Mouse (Mus musculus): ENCODE measurements around the gene Pcgf1.

Pcgf1 gene

GRCm38 (mm10) chr6:83066441-83066840 lies 11.2 kb upstream of the Pcgf1 start:
- no peak for DNase-seq (ENCODE audit: low spot score)

- DNase-seq (ENCODE audit: low spot score) = no peak
Observed at GRCm38 (mm10) chr6:83068221-83068620, 9.4 kb upstream of the Pcgf1 start.

- no peak for DNase-seq (ENCODE audit: low spot score)
Observed at GRCm38 (mm10) chr6:83068706-83069487, 8.8 kb upstream of the Pcgf1 start.

GRCm38 (mm10) chr6:83069488-83070246 lies 8.0 kb upstream of the Pcgf1 start:
- DNase-seq (ENCODE audit: low spot score) = no peak

GRCm38 (mm10) chr6:83070247-83070310 lies 7.6 kb upstream of the Pcgf1 start, which contains the start of gene Tlx2:
Tlx2 (minus strand) TSS chr6:83070293.
- DNase-seq (ENCODE audit: low spot score) = no peak

- DNase-seq (ENCODE audit: low spot score) = no peak
Observed at GRCm38 (mm10) chr6:83070311-83071219, 7.1 kb upstream of the Pcgf1 start.

DNA sequence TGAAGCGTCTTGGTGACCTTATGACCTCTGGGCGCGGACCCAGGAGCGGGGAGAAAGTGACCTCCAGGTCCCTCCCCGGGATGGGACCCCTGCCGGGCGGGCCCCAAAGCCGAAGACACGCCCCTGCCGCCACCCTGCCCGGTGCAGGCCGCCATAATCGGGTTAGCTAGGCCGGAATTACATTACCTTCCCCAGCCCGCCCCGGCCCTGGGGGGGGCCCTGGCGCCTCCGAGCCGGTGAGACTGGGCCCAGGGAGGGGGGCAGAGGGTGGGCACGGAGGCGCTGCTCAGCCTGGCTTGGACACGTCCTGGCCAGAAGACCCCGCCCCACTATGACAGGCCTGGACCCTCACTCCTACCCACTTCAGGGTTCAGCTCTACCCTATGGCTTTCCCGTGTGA lies 6.4 kb upstream of the Pcgf1 start:
- DNase-seq (ENCODE audit: low spot score) = no peak

DNA sequence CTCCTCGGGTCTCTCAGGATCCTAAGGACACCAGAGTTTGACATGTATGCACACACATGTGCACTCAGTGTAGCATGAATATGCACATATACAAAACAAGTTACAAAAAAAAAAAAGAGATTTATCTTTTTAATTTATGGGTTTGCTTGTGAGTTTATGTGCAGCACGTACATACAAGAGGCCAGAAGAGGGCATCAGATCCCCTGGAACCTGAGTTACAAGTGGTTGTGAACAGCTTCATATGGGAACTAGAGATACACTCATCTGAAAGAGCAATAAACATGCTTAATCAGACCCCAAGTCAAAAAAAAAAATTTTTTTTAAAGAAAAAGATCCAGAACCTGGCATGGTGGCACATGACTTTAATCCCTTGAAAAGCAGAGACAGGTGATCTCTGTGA lies 2.7 kb upstream of the Pcgf1 start:
- no peak for DNase-seq (ENCODE audit: low spot score)

DNA sequence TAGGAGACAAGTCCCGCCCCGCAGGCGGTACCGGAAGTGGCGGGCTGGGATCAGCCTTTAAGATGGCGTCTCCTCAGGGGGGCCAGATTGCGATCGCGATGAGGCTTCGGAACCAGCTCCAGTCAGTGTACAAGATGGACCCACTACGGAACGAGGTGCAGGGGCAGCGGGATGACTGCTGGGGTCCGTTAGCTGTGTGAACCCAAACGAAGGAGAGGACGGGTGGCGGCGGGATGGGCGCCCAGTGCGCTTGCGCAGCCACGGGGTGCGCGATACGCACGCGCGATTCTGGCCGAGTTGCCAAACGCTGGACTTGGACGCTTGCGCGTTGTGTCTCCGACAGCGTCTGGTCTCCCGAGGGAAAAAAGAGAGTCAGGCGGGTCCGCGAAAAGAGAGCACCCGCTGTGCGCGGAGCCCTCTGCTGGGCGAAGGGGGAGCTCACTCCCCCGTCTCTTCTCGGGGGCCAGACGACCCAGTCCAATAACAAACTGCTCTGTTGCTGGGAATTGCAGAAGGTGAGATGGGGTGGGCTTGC lies 722 bp downstream of the Pcgf1 start:
- DNase-seq (ENCODE audit: low spot score) = peak; percentile 98

GRCm38 (mm10) chr6:83080210-83080609 lies 2.5 kb downstream of the Pcgf1 start:
- no peak for DNase-seq (ENCODE audit: low spot score)

DNA sequence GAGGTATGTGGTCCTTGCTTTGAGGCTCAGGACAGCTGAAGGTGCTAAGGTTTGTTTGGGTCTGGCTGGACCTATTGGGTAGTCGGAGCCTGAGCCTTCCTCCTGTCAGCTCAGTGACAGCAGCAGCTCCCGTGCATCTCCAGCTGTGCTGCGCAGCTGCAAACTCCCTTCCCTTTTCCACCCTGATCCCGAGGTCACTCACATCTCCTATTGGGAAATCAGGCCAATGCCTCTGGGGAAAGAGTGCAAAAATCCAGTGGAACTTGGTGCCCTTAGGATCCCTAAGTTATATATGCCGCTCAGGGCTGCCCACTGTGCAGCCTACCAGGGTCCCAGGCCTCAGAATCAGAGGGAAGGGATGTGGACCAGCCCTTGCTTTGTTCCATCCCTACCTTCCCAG lies 5.8 kb downstream of the Pcgf1 start:
- DNase-seq (ENCODE audit: low spot score) = no peak

DNA sequence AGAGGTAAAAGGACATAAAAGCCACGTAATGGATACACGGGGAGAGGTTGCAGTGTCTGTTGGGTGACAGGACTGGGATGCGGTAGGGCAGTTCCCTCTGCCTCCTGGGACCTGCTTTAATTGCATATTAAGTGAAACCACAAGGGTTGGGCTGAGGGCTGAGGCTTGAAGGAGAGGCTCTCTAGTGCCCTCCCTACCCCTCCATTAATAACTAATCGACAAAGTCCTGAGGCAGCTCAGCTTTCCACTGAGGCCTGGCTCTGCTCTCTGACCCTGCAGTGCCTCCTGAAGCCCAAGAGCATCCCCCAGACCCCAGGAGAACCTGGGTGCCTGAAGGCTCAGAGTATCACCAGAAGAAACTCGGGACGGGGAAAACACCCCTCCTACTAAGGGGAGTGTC lies 6.8 kb downstream of the Pcgf1 start:
- no peak for DNase-seq (ENCODE audit: low spot score)

DNA sequence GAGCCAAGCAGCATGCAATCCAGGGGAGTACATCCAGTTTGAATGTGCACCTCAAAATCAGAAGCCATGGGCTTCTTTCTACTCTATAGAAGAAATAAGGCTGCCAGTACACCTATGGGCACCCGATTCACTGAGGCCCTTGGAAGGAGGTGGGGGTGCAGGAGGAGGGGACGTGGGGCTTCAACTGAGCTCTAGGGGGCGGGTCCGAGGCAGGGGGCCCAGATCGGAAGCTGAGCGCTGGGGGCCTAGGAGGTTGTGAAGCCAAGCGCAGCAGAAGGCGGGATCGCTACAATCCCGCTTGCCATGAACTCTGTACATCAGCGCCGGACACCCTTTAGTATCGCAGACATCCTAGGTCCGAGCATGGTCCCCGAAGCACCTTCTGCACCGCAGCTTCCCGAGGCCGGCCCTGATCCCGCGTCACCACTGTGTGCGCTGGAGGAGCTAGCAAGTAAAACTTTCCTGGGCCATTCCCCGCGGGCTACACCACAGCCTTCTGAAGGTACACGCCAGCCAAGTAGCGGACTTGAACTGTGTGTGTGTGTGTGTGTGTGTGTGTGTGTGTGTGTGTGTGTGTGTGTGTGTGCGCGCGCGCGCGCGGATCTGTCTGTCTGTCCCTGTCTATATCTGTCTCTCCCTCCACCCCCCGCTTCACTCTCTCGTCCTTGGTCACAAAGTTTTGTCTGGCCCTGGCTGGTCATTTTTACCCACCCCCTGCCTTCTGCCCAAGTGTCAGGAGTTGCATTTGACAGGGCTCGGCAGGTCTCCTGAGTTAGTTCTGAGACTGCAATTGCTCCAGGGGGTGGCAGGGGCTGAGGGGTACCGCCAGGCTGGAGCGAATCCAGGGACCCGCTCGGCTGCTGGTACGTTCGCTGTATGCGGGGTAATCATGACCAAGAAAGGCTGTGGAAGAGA lies 8.7 kb downstream of the Pcgf1 start, which contains the start of gene Lbx2:
Lbx2 (plus strand) TSS at position 247 of the 915 bp plus-strand sequence.
- DNase-seq (ENCODE audit: low spot score) = no peak

DNA sequence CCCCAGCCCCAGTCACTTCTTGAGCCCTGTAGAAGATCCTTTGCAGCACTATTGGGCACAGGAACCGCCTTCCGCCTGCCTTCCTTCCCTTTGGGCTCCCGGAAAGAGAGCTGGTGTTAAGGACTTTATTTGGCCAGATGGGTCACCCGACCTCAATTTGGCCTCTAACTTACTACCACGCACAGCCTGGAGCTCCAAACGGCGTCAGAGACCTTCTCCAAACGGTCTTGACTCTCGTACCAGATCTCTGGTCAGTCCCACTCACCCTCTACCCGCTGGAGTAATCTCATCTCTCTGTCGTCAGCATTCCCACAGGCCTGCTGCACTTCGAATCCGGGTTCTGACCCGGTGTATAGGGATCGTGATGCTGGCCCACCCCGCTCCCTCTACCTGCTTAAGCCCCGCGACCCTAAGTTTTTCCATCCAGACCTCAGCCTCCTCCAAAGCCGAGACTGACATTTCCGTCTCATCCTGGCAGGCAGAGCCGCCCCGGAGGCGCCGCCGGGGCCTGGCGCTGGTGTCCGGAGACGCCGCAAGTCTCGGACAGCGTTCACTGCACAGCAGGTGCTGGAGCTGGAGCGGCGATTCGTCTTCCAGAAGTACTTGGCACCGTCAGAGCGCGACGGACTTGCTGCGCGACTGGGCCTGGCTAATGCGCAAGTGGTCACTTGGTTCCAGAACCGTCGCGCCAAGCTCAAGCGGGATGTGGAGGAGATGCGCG lies 9.7 kb downstream of the Pcgf1 start:
- DNase-seq (ENCODE audit: low spot score) = no peak

DNA sequence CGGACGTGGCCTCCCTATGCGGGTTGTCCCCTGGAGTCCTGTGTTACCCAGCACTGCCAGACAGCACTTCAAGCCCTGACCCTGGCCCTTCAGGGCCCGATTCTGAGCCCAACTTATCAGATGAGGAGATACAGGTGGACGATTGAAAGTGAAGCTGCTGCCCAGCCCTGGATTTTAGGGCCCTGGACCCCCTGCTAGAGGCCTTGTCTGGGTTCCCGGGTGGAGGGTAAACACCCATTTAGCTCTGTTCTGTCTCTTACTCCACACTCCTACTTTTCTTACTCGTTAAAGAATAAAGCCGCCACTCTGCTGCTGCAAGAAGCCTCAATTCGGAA lies 10.2 kb downstream of the Pcgf1 start:
- DNase-seq (ENCODE audit: low spot score) = no peak

- DNase-seq (ENCODE audit: low spot score) = no peak
Observed at GRCm38 (mm10) chr6:83092416-83093127, 14.9 kb downstream of the Pcgf1 start.

GRCm38 (mm10) chr6:83095968-83096367 lies 18.3 kb downstream of the Pcgf1 start:
- no peak for DNase-seq (ENCODE audit: low spot score)

GRCm38 (mm10) chr6:83098411-83098810 lies 20.7 kb downstream of the Pcgf1 start:
- no peak for DNase-seq (ENCODE audit: low spot score)

GRCm38 (mm10) chr6:83101316-83101687 lies 23.6 kb downstream of the Pcgf1 start, which contains the start of the genes Ccdc142 and Gm42688:
Ccdc142 (plus strand) TSS chr6:83101601.
Gm42688 (plus strand) TSS chr6:83101617.
- peak; percentile 89 for DNase-seq (ENCODE audit: low spot score)
